Mouse (Mus musculus) olfactory bulb, adult 2 months (tissue): ENCODE measurements around the gene Zcchc9. TPM values are rescaled to one million over a fixed set of nuclear protein-coding genes. Genes with fewer than 3 reads are reported as not detected.

Experiments used
- H3K27ac ChIP-seq: fragments of 200-500 bp; 2 replicates; pipeline ENCODE4 v1.5.1; 2012; ENCODE audit warnings: low read depth, low read length; ENCODE audit not compliant: insufficient read depth
- H3K4me1 ChIP-seq: fragments of 200-500 bp; 2 replicates; pipeline ENCODE4 v1.6.1; 2012; ENCODE audit warnings: low read length; ENCODE audit not compliant: control insufficient read depth, insufficient read depth
- H3K4me3 ChIP-seq: fragments of 200-500 bp; 2 replicates; pipeline ENCODE4 v1.5.1; 2012; ENCODE audit warnings: mild to moderate bottlenecking, low read depth, low read length, moderate library complexity; ENCODE audit not compliant: insufficient read depth
- CTCF ChIP-seq: fragments of 200-500 bp; IDR thresholded peaks from 2 replicates; pipeline ENCODE4 v1.5.1; 2012; ENCODE audit warnings: low read depth, mild to moderate bottlenecking, low read length, moderate library complexity; ENCODE audit not compliant: insufficient read depth
- POLR2A ChIP-seq: fragments of 200-500 bp; IDR thresholded peaks from 2 replicates; pipeline ENCODE4 v1.6.1; 2012; ENCODE audit warnings: mild to moderate bottlenecking, low read depth, low read length, moderate library complexity; ENCODE audit not compliant: insufficient read depth
- WGBS: fragments of 180-500 bp; shearing (Covaris S2); methylation state at CpG from one replicate; pipeline ENCODE4 v1.1.7; 2018; 5-methylcytosine and 5-hydroxymethylcytosine counted together
- polyA plus RNA-seq: library from polyadenylated mRNA; stranded (reverse); fragments of >200 nt; gene quantifications from 2 replicates; pipeline ENCODE4 v1.2.4, GENCODE M21; 2012; ENCODE audit warnings: low replicate concordance; ENCODE audit not compliant: missing spikeins, insufficient read depth, insufficient read length

The Zcchc9 gene
- polyA plus RNA-seq, 1 experiment: not detected

- TF ChIP-seq POLR2A (no peak), CTCF (no peak)
- Histone ChIP-seq H3K4me1 (peaks cover 2% of the 10 kb centered on the region; the same call in 1 of the 2 replicates), H3K27ac (no peak overlapping the region), H3K4me3 (no peak overlapping the region)
These were observed 52.7 kb downstream of the Zcchc9 start for GRCm38 (mm10) chr13:91754762-91755161.

GRCm38 (mm10) chr13:91753724-91754123 lies 53.8 kb downstream of the Zcchc9 start:
- Histone ChIP-seq H3K4me1 (peaks cover 2% of the 10 kb centered on the region; the same call in 1 of the 2 replicates), H3K27ac (no peak overlapping the region), H3K4me3 (no peak overlapping the region)
- WGBS: 26% methylated on average over 4 of the region's 4 CpGs
- TF ChIP-seq CTCF (no peak), POLR2A (no peak)

- Histone ChIP-seq H3K27ac (no peak overlapping the region), H3K4me1 (peaks cover 2% of the 10 kb centered on the region; the same call in 1 of the 2 replicates), H3K4me3 (no peak overlapping the region)
- WGBS: 77% methylated on average over 4 of the region's 4 CpGs
- TF ChIP-seq POLR2A (no peak), CTCF (no peak)
These were observed 57.5 kb downstream of the Zcchc9 start for GRCm38 (mm10) chr13:91749981-91750380.

- WGBS: 97% methylated on average over 2 of the region's 2 CpGs
These were observed 59.1 kb downstream of the Zcchc9 start for GRCm38 (mm10) chr13:91748401-91748800.

More at GRCm38 (mm10) chr13:91748401-91748800, 59.1 kb downstream of the Zcchc9 start:
- TF ChIP-seq POLR2A (no peak), CTCF (no peak)
- no peaks in the 10 kb centered on the region for H3K4me1 ChIP-seq
- H3K27ac ChIP-seq: no peak overlapping the region
- no peak overlapping the region for H3K4me3 ChIP-seq

Other genes starting within 250 kb of the Zcchc9 start
- not detected in 2 replicates for gene Acot12, start 66.2 kb downstream of the Zcchc9 start, polyA plus RNA-seq
- not detected in 2 replicates for gene Ckmt2, start 69.2 kb upstream of the Zcchc9 start, polyA plus RNA-seq